Mouse (Mus musculus) ES-E14 (cell line): Measurements from ENCODE around the gene Piezo1. TPM values are rescaled to one million over a fixed set of nuclear protein-coding genes. Genes with fewer than 3 reads are reported as not detected.

ENCODE experiments used
- DNase-seq: peaks from one replicate; pipeline ENCODE4 v3.0.0-alpha.2; 2013; ENCODE audit warnings: low read depth, low spot score
- H3K27ac ChIP-seq: 2 replicates; pipeline ENCODE4 v1.5.1; 2012; ENCODE audit warnings: low read depth, mild to moderate bottlenecking, low read length, moderate library complexity, mixed read lengths; ENCODE audit not compliant: poor library complexity, insufficient read depth, severe bottlenecking
- H3K36me3 ChIP-seq: 2 replicates; pipeline ENCODE4 v1.6.1; 2012; ENCODE audit warnings: mild to moderate bottlenecking, low read length, moderate library complexity, mixed read lengths; ENCODE audit not compliant: control insufficient read depth, poor library complexity, insufficient read depth, severe bottlenecking
- H3K4me1 ChIP-seq, 2 experiments: fragments of 150-350 bp in 1 of 2; sonication (generic) in 1 of 2; 2 replicates each; pipeline ENCODE4 v1.6.1; 2012; ENCODE audit warnings: low read length in 2 of 2, mild to moderate bottlenecking in 1 of 2, mixed read lengths in 1 of 2; ENCODE audit not compliant: control insufficient read depth in 2 of 2, insufficient read depth in 2 of 2, poor library complexity in 1 of 2
- H3K4me3 ChIP-seq, 2 experiments: fragments of 150-350 bp in 1 of 2; sonication (generic) in 1 of 2; 2 replicates each; pipeline ENCODE4 v1.5.1; 2012; ENCODE audit warnings: low read length in 2 of 2, low read depth in 1 of 2, mild to moderate bottlenecking in 1 of 2, mixed read lengths in 1 of 2; ENCODE audit not compliant: insufficient read depth in 1 of 2, poor library complexity in 1 of 2, severe bottlenecking in 1 of 2
- H3K9ac ChIP-seq: 2 replicates; pipeline ENCODE4 v1.6.1; 2012; ENCODE audit warnings: low read depth, mild to moderate bottlenecking, low read length, mixed read lengths; ENCODE audit not compliant: poor library complexity, insufficient read depth, severe bottlenecking
- H3K9me3 ChIP-seq: fragments of 150-350 bp; sonication (generic); 2 replicates; pipeline ENCODE4 v1.6.1; 2012; ENCODE audit warnings: low read depth, mild to moderate bottlenecking, low read length; ENCODE audit not compliant: control insufficient read depth, insufficient read depth
- CHD2 ChIP-seq: IDR thresholded peaks from 2 replicates; pipeline ENCODE4 v1.6.1; 2014; ENCODE audit warnings: mild to moderate bottlenecking, low read depth, low read length, inconsistent platforms
- HCFC1 ChIP-seq: IDR thresholded peaks from 2 replicates; pipeline ENCODE4 v1.6.1; 2012; ENCODE audit warnings: low read length, inconsistent platforms, borderline replicate concordance; ENCODE audit not compliant: insufficient read depth
- MAFK ChIP-seq: IDR thresholded peaks from 2 replicates; pipeline ENCODE4 v1.6.1; 2014; ENCODE audit warnings: mild to moderate bottlenecking, low read depth, low read length, inconsistent platforms; ENCODE audit not compliant: insufficient read depth
- ZC3H11A ChIP-seq: IDR thresholded peaks from 2 replicates; pipeline ENCODE4 v1.6.1; 2012; ENCODE audit warnings: low read depth, mild to moderate bottlenecking, inconsistent platforms, low read length, borderline replicate concordance
- ZNF384 ChIP-seq: IDR thresholded peaks from 2 replicates; pipeline ENCODE4 v1.6.1; 2012; ENCODE audit warnings: low read depth, low read length, inconsistent platforms
- in situ Hi-C, 2 experiments: fragments of 600-800 bp; cut with MboI; formaldehyde crosslinking; loops; one replicate each; pipeline ENCODE4 v1.15.1; 2025; ENCODE audit warnings: low sequenced_read_pairs in 2 of 2, inconsistent platforms in 1 of 2; ENCODE audit not compliant: unreplicated experiment in 2 of 2
- total RNA-seq: library from RNA; depleted of rRNA; stranded (reverse); fragments of 300-350 nt; gene quantifications from 2 replicates; pipeline ENCODE4 v1.2.3, GENCODE M21; 2012

The Piezo1 gene
- total RNA-seq, 1 experiment = 204 TPM

DNA sequence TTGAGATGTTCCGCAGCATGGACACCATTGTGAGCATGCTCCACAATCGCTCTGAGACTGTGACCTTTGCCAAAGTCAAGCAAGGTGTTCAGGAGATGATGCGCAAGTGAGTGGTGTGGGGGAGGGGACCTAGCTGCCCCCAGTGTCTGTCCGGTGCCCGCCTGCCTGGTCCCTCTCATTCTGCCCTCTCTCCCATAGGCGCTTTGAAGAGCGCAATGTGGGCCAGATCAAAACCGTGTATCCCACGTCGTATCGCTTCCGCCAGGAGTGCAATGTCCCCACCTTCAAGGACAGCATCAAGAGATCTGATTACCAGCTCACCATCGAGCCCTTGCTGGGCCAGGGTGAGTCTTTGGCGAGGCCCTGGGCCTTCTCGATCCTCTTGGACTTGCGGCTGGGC lies 18.9 kb upstream of the Piezo1 start:
- Histone ChIP-seq H3K36me3 (peaks cover 49% of the 10 kb centered on the region), H3K9ac (peak overlapping the region; percentile 100; the same call in 1 of the 2 replicates), H3K4me1 (peaks cover 12 to 22% of the 10 kb centered on the region in 2 experiments), H3K9me3 (no peaks in the 10 kb centered on the region), H3K4me3 (peak overlapping the region; percentile 10 to 99; a peak in 3 of 4 replicates), H3K27ac (no peak overlapping the region)
- in situ Hi-C loops = no loop called here
- DNase-seq = no peak
- TF ChIP-seq ZC3H11A (no peak), HCFC1 (no peak), CHD2 (no peak), MAFK (no peak), ZNF384 (no peak)

- in situ Hi-C loops = no loop called here
Observed at GRCm38 (mm10) chr8:122569329-122569728, 18.2 kb upstream of the Piezo1 start.

GRCm38 (mm10) chr8:122568881-122569309 lies 17.8 kb upstream of the Piezo1 start:
- DNase-seq = no peak
- Histone ChIP-seq H3K4me1 (peaks cover 10 to 17% of the 10 kb centered on the region in 2 experiments), H3K9me3 (no peaks in the 10 kb centered on the region), H3K9ac (peak overlapping the region; percentile 100), H3K4me3 (peak overlapping the region; percentile 73 to 99), H3K36me3 (peaks cover 44% of the 10 kb centered on the region), H3K27ac (peak overlapping the region; percentile 24; the same call in 1 of the 2 replicates)
- in situ Hi-C loops = no loop called here
- TF ChIP-seq MAFK = no peak
- TF ChIP-seq ZNF384 = no peak
- TF ChIP-seq HCFC1 = no peak
- no peak for TF ChIP-seq ZC3H11A
- TF ChIP-seq CHD2 = no peak

More at GRCm38 (mm10) chr8:122569329-122569728, 18.2 kb upstream of the Piezo1 start:
- Histone ChIP-seq H3K36me3 (peaks cover 44% of the 10 kb centered on the region), H3K4me1 (peaks cover 12 to 17% of the 10 kb centered on the region in 2 experiments), H3K9ac (peak overlapping the region; percentile 100), H3K9me3 (no peaks in the 10 kb centered on the region), H3K27ac (peak overlapping the region; percentile 24; the same call in 1 of the 2 replicates), H3K4me3 (peak overlapping the region; percentile 73 to 99)
- TF ChIP-seq ZC3H11A (no peak), HCFC1 (no peak), CHD2 (no peak), MAFK (no peak), ZNF384 (no peak)
- no peak for DNase-seq

DNA sequence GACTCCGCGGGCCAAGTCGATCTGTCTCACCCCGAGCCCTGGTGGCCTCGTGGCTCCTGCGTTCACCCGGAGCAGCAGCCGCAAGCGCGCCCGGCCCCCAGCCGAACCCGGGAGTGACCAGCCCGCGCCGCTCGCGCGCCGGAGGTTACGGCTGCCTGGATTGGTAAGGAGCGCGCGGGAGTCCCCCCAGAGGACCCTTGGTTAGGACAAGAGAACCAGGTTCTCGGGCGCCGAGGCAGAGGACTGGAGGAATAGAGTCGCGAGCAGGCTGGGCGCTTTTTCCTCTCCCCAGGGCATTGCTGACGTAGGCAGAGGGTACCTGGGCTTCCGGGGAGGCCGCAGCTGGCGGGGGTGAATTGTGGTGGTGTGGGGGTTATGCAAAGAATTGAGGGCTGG lies 17.0 kb upstream of the Piezo1 start:
- no peak for TF ChIP-seq ZC3H11A
- no peak for TF ChIP-seq MAFK
- TF ChIP-seq CHD2 = no peak
- TF ChIP-seq ZNF384 = no peak
- no peak for TF ChIP-seq HCFC1
- Histone ChIP-seq H3K27ac (peak overlapping the region; percentile 95), H3K4me3 (peak overlapping the region; percentile 73 to 99), H3K9ac (peak overlapping the region; percentile 100), H3K4me1 (peaks cover 9 to 15% of the 10 kb centered on the region in 2 experiments), H3K9me3 (no peaks in the 10 kb centered on the region), H3K36me3 (peaks cover 43% of the 10 kb centered on the region)
- in situ Hi-C loops = no loop called here
- no peak for DNase-seq
